Mouse (Mus musculus) spleen, adult 18-20 months (tissue): ENCODE measurements around the gene Prkaa1.
"Not testable (repeated sequence)": the region's sequence is repeated elsewhere in the genome, so short reads cannot be mapped to it uniquely, and the experiment has no call there.

Source experiments
- DNase-seq, 2 experiments: peaks; one replicate each; pipeline ENCODE4 v3.0.0; 2022; ENCODE audit warnings: mixed read lengths in 2 of 2

Prkaa1 gene

DNA sequence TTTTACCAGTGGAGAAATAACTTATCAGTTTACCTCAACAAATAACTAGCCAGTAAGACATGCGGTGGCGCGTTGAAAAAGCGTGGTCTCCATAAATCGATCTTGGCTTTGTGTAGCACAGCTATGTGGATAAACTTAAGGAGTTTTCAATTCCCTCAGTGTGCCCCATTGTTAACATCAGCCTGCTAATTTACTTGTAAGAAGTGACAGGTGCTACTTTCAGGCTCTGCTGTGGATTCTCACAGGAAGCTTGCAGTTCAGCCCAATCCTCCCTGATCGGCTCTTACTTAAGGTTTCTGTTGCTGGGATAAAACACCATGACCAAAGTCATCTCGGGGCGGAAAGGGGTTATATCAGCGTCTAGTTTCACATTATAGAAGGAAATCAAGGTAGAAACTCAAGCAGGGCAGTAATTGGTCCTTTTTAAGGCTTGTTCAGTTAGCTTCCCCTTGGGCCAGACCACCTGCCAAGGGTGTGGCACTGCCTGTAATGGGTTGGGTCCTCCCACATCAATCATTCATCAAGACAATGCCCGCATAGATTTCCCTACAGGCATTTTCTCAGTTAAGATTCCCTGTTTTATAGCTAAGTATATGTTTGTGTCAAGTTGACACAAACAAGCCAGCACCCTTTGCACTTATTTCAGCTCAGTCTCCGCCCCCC lies 41.1 kb downstream of the Prkaa1 start:
- no peak for DNase-seq

DNA sequence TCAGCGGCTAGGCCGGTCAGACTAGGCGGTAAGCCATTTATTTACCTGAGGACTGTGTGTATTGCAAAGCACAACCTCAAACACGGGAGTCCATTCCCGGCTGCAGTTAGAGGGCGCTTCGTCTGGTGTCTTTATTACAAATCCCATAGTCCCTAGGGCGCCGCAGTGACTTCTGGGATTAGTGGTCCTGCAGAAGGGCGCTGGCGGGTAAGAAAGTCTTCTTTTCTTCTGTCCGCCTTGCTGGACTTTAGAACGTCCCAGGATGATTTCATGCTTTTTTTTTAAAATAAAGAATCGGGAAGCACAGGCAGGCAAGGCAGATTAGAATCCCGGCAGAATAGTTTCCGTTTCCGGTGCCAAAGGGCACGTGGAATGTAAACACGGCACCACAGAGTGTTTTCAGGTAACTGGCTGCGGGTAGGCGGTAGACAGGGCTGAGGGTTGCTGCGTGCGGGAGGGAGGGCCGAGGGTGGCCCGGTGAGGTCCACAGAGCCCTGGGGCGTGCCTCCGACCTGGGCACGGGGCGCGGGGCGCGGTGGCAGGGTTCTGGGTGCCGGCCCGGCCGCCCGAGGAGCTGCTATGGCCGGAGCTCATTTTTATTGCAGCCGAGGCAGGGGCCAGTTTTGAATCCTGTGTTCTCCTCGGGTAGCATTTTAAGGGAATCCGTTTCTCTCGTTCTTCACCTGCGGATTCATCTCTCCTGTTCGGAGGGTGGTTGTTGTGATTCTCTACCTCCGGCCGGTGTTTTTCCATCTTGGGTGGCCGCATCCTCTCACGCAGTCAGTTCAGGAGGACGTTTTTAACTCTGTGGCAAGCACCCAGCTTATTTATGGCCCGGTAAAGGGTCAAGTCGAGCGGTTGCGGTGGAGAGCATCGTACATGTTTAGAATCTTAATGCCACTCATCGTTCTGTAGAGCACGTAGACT lies 42.0 kb downstream of the Prkaa1 start, which contains the start of gene Ttc33:
Gene Ttc33, plus strand, starts transcription at position 160 of the 927 bp plus-strand sequence.
- peak; percentile 55 to 74 for DNase-seq

DNA sequence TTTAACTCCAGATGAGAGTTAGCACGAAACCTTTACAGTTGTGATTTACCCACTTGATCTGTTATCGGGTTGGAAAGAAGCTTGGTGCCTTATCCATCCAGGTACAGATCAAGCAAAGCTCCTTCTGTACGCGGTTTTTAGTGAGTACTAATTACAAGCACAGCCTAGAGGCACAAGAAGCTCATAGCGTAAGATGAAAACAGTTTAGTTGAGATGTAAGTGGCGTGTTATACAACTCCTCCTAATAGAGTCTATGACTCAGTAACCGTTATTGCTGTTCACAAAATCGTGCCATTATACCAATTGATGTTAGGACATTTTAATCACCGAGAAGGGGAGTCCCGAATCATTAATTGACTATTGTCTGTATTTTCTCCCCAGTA lies 42.6 kb downstream of the Prkaa1 start:
- DNase-seq, result no peak

DNA sequence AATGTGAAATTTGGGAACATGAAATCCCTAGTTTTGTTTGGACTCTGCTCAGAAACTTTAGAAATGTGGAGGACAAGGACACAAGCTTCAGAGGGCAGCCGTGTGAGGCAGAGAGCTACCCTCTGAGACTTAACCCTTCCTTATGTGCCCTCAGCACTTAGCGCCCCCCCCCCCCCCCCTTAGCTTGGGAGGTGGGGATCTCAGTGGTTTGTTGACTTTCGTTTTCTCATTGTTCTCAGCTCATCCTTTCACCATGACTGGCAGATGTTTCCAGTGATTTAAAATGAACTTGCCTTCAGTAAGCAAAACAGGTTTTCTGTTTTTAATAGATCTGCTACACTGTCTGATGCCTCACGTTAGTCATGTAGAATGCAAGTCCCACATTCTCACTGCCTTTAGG lies 43.5 kb downstream of the Prkaa1 start:
- no peak for DNase-seq

DNA sequence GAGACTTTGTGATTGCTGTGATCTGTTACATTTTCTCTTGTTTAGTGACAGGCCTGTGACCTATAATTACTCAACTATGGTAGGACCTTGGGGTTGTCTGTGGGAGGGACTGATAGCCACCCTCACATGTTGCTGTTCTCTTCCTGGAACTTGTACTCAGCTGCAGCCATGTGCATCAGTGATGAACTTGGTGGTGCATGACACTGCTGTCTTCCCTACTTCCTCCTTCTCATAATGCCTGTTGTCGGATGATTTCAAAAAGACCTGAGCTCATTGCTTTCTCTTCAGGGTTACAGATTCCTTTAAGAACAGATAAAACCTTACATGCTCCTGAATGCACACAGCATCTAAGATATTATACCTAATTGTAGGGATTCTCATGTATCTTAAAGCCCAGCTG lies 44.4 kb downstream of the Prkaa1 start:
- DNase-seq, result peak in 1 of 2 experiments; percentile 11

DNA sequence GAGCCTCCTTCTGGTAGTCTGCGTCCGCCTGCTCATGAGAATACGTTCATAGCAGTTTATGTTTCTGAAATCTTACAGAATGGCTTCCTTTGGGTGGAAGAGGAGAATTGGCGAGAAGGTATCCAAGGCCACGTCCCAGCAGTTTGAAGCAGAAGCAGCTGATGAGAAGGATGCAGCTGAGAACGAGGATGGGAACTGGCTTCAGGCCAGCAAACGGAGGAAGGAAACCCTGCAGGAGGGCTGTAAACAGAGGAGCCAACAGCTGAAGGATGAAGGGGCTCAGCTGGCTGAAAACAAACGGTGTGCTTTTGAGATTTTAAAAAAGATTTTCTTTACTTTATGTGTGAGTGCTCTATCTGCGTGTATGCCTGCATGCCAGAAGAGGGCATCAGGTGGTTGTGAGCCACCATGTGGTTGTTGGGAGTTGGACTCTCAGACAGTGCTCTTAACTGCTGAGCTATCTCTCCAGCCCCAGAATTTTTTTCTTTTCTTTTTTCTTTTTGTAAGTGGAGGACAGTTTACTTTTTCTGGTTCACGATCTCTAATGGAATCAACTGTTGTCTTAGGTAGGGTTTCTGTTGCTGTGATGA lies 45.9 kb downstream of the Prkaa1 start:
- DNase-seq, result no peak

DNA sequence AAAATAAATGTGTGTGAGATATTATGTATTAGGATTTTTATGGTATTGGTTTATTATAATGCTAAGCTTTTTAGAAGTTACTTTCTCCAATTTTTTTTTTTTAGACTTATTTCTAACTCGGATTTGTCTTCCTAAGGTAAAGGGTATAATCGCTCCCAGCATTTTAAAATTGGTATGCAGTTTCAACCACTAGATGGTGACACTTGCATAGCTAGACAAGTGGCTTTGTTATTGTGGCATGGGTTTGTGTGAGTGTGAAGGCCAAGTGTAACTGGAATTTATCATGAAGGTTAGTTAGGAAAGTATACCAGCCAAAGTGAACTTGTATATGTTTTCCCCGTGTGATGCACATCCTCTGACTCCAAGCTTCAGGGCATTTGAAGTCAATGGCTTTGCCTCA lies 50.2 kb downstream of the Prkaa1 start:
- DNase-seq, result no peak

DNA sequence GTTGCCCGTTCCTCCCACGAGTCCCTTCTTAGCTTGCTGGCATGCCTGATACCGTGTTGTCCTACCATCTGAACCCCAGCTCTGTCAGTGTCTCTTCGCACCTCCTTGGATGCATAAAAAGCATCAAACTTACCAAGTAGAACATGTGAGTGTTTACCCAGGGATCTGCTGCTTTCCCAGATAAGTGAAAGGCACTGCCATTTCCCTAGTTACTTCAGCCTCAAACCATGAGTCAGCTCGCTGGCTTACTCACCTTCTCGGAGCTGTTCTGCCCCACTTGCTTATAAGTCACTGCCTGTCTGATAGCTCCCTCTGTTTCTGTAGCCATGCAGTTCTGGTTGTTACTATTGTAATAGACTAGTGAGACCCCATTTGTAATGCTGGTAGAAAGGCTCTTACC lies 50.8 kb downstream of the Prkaa1 start:
- DNase-seq, result no peak

DNA sequence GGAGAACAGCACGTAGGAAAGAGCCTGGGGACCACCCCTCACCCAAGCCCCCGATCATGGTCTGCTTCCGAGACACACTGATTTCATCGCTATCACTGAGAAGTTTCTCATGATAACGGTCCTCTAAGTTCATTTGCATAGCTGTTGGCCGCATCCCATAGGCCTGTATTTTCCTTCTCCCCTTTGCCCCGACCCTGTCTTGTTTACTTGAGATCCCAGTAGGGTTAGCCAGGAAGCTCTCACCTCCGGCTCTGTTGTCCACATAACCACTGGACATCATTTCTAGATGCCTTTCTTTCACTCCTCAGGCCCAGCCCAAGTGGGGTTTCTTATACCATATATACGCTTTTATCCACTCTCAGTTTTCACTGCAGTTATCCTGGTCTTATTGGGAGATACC lies 51.3 kb downstream of the Prkaa1 start:
- no peak for DNase-seq

DNA sequence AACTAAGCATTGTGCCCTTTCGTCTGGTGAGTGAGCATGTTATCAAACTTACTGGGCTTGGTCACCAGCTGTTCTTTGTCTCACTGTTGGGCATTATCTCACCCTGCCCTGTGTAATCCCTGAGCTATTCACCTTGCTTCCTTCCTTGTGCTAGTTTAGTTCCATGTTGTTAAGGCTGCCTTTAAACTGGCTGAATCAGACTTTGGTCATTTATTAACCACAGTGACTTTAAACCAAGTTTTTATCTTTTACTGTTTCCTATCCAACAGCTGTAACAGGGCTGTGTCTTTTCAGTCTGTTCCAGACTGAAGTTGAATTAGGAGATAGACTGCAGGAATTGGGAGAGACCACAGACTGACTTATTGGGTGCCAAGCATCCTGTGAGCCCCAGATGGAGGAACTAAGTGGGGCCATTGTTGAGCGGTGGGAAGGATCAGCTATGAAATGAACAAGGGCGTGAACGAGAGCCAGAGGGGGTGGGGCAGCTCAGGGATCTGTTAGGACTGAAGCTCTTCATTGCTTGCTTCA lies 52.4 kb downstream of the Prkaa1 start:
- no peak for DNase-seq

DNA sequence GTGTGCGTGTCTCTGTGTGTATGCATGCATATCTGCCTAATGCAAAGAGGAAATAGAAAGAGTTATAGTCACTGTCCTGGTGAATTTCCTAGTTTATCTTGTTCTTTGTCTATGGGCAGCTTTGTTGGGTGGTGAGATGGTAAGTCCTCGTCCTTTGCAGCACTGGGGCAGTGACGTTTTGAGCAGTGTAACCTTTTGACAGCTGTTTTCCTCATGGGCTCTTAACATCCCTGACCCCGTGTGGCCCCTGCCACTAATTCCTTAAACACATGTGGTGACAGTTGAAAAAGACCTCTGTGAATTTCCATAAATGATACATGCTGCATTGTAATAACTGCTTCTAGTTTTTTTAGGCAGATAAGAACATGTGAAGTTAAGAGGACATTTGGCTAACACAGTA lies 53.0 kb downstream of the Prkaa1 start:
- DNase-seq, result no peak

DNA sequence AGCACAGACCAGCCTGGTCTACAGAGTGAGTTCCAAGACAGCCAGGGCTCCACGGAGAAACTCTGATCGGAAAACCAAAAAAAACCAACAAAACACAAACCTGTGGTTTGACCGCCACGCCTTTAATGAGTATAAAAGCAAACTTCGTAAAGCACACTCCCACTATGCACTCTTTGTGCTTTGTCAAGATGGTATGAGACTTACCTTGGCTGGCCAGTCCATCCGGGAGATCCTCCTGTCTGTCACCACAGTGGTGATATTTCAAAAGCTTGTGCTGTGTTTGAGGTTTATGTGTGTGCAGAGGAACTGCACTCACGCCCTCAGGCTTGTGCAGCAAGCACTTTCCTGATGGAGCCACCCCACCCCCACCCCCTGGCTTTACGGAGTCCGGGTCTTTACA lies 61.6 kb downstream of the Prkaa1 start:
- no peak for DNase-seq

DNA sequence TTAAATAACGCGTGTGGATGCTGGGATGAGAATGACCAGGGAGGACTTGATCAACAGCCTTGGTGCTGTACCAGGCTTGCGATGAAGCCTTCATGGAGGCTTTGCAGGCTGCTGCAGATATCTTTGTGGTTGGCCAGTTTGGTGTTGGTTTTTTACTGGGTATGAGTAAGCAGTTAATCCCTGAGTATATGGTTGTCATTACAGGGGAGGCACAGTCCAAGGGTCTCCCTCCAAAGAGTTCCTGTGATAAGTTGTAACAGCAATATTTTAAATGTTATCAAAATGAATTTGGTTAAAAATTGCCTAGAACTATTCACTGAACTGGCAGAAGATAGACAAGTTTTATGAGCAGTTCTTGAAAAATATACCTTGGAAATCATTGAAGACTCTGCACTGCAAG lies 65.5 kb downstream of the Prkaa1 start:
- DNase-seq, result no peak

DNA sequence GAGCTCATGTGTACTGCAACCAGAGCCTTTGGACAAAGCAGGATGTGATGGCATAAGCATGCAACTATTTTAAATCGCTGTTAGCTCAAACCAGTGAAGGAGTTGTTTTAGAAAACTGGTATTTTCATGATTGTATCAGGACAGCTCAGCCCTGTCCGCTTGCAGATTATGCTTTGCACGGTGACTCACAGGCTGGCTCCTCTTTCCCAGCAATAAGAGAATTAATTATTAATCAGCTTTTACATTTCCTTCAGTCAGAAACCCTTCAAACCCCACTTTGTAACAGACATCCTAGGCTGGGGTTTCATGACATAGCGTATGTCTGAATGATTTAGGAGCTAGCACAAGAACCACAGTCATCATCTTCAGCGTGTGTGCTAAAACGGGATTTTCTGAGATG lies 76.8 kb downstream of the Prkaa1 start:
- no peak for DNase-seq

DNA sequence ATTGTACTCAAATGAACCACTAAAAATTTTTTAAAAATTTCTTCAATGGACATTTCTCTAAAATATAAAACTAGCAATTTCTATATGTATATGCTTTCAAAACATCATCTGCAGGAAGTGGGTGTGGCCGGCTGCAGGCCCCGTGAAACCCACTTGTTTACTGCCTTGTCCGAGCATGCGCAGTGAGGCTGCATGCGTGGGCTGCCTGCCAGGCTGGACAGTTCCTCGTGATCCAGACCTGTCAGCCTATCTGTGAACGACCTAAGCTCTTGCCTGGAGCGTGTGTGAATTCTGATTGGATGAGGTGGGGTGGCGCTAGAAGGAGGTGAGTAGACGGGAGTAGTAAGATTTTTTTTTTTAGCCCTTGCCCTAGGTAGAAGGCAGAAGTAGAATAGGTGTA lies 87.1 kb downstream of the Prkaa1 start:
- DNase-seq, result not testable (repeated sequence)
